Mouse (Mus musculus): ENCODE measurements around the gene Klhdc7a.

DNA sequence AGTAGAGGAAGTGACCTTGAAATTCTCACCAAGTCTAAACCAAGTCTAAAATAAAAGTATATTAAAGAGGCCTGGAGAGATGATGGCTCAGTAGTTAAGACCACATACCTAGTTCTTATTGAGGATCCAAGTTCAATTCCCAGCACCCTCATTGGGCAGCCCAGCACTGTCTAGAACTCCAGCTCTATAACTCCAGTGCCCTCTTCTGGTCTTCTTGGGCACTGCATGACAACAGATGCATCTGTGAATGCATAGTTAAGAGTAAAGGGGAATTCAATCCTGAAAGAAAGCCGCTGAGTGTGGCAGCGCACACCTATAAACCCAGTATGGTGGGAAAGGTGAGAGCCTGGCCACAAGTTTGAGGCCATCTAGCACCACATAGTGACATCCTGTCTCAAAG lies 20.5 kb downstream of the Klhdc7a start:
- TF ChIP-seq POLR2A (IDR thresholded peaks at IDR 0.05; ENCODE audit: insufficient read depth, low read depth, low read length) (no peak), CTCF (IDR thresholded peaks at IDR 0.05) (peak; percentile 36)
